ENCODE assay signal across 23 mouse cellular contexts in the genomic region with DNA sequence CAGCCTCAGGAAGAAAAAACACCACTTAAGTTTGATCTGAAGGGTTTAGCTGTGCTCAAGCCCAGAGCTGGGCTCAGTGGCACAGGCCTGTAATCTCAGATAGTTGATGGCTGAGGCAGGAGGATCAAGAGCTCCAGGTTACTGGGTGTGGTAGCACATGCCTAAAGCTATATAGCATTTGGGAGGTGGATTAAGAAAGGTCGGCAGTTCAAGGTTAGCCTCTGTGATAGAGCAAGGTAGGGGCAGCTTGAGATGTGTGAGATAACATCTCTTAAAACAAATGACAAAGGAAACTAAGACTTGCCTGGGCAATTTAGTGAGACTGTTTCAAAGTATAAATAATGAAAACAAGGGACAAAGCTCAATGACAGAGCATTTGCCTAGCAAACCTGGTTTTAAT.
"Had no signal": no experiment of that assay in that cellular context is flagged by ENCODE, and none has a peak within 500 bp of the region (broad histone marks: within the 10 kb centered on the region; RNA-seq: fewer than 3 reads in every experiment).

No protein-coding gene starts in this region.

- H3K27ac ChIP-seq: heart, adult 2 months; hindbrain, embryonic 13.5 days; hindbrain, embryonic 15.5 days; hindbrain, postnatal 0 days; kidney, embryonic 15.5 days; kidney, postnatal 0 days; limb, embryonic 13.5 days; limb, embryonic 15.5 days; liver, embryonic 12.5 days; liver, embryonic 14.5 days had no signal

- H3K9me3 ChIP-seq: heart, embryonic 12.5 days; hindbrain, embryonic 13.5 days; hindbrain, embryonic 15.5 days; kidney, embryonic 15.5 days; limb, embryonic 13.5 days; limb, embryonic 15.5 days; liver, embryonic 12.5 days had no signal

- H3K4me1 ChIP-seq: liver, embryonic 12.5 days had no signal

- H3K9ac ChIP-seq: heart, embryonic 12.5 days; hindbrain, embryonic 13.5 days; hindbrain, embryonic 15.5 days; kidney, embryonic 15.5 days; limb, embryonic 13.5 days; limb, embryonic 15.5 days; liver, embryonic 12.5 days; liver, embryonic 14.5 days had no signal

- H3K36me3 ChIP-seq: heart, embryonic 12.5 days; hindbrain, embryonic 13.5 days; hindbrain, embryonic 15.5 days; kidney, embryonic 15.5 days; limb, embryonic 13.5 days; limb, embryonic 15.5 days; liver, embryonic 12.5 days had no signal

- DNase-seq: gastrocnemius, postnatal 14 days; gastrocnemius, postnatal 36 days; heart, adult 2 months; heart, postnatal 10 days; kidney, adult 11 months; kidney, adult 2 months; kidney, adult 9 months; kidney, postnatal 14 days; kidney, postnatal 36 days; layer of hippocampus, adult 9-11 months; layer of hippocampus, postnatal 36 days; left cerebral cortex, postnatal 4 days had no signal

- H3K4me3 ChIP-seq: heart, adult 2 months; heart, embryonic 12.5 days; hindbrain, embryonic 13.5 days; hindbrain, embryonic 15.5 days; kidney, embryonic 15.5 days; limb, embryonic 13.5 days; limb, embryonic 15.5 days; liver, embryonic 12.5 days had no signal

- H3K4me2 ChIP-seq: heart, embryonic 12.5 days; hindbrain, embryonic 13.5 days; hindbrain, embryonic 15.5 days; kidney, embryonic 15.5 days; limb, embryonic 13.5 days; limb, embryonic 15.5 days; liver, embryonic 12.5 days had no signal

- H3K27me3 ChIP-seq: heart, embryonic 12.5 days; hindbrain, embryonic 13.5 days; hindbrain, embryonic 15.5 days; kidney, embryonic 15.5 days; limb, embryonic 13.5 days; limb, embryonic 15.5 days; liver, embryonic 12.5 days had no signal

- ATAC-seq: hindbrain, postnatal 0 days; intestine, embryonic 16.5 days; liver, embryonic 12.5 days had no signal
